Mouse (Mus musculus) left cerebral cortex, postnatal 14 days (tissue): ENCODE measurements at regions not wholly inside any gene's neighbourhood (a gene's known extent, or its start where the extent isn't known, plus 50 kb on each side); places are given as distances from the start of the nearest gene placed in this dataset.
A peak's percentile ranks its signal among the peaks of the same experiment; 100 is the strongest.

Experiments
- DNase-seq, 2 experiments: peaks; one replicate each; pipeline ENCODE4 v3.0.0; 2021 to 2022; ENCODE audit warnings: low spot score in 2 of 2, mixed read lengths in 1 of 2
- intact Hi-C: fragments of 180-260 bp; cut with DNase I; formaldehyde crosslinking; loops from one replicate; pipeline ENCODE4 v1.15.1; 2025

- intact Hi-C loops: no loop called here
- DNase-seq: no peak
Observed at GRCm38 (mm10) chr12:36748345-36748744, 360.0 kb upstream of the Meox2 start.

- intact Hi-C loops: no loop called here
- peak in 1 of 2 experiments; percentile 11 for DNase-seq
Observed at GRCm38 (mm10) chr12:36765315-36766058, 342.9 kb upstream of the Meox2 start.

- intact Hi-C loops: no loop called here
- DNase-seq: no peak
Observed at GRCm38 (mm10) chr12:36766167-36766566, 342.2 kb upstream of the Meox2 start.

- DNase-seq: no peak
- intact Hi-C loops: no loop called here
Observed at GRCm38 (mm10) chr12:36780761-36781160, 327.6 kb upstream of the Meox2 start.

DNA sequence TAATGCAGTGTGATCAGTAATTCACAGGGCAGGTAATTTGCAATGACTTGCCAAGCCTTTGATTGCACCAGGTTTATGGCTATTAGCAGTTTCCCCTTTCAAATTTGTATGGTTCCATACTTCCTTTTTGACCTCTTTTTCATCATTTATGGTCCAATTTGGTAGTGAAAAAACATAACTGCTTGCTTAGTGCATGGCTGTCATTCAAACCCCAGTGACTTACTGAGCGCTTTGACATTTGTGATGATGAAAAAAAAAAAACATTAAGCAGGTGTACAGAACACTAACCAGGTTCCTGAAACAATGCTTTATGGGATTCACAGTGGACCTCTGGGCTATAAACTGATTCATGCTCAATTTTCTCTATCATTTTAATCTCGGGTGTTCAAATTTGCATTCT, 317.5 kb upstream of the Meox2 start:
- intact Hi-C loops: no loop called here

GRCm38 (mm10) chr12:36791430-36791829, 316.9 kb upstream of the Meox2 start:
- intact Hi-C loops: no loop called here

More for the DNA sequence above, 317.5 kb upstream of the Meox2 start:
- DNase-seq: no peak

GRCm38 (mm10) chr12:36792205-36792604, 316.1 kb upstream of the Meox2 start:
- intact Hi-C loops: no loop called here

More at GRCm38 (mm10) chr12:36791430-36791829, 316.9 kb upstream of the Meox2 start:
- DNase-seq: no peak

DNA sequence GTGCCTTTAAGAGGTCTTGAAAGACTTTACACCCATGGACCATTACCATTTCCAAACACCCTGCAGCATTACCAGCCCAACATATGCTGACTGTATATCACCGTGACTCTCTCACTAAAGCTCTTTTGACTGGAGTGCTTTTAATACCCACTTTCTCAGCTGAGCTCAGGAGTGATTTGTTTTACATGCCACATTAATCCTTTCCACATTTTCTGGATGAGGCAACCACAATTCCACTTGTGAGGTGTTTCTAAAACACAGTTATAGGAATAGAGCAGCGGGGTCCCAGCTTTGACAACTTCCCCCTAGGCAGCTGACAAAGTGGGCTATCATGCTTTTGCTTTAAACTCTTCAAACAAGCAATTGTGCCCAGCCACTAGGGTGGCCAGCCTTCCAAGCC, 314.5 kb upstream of the Meox2 start:
- intact Hi-C loops: no loop called here
- DNase-seq: no peak

More at GRCm38 (mm10) chr12:36792205-36792604, 316.1 kb upstream of the Meox2 start:
- DNase-seq: no peak

DNA sequence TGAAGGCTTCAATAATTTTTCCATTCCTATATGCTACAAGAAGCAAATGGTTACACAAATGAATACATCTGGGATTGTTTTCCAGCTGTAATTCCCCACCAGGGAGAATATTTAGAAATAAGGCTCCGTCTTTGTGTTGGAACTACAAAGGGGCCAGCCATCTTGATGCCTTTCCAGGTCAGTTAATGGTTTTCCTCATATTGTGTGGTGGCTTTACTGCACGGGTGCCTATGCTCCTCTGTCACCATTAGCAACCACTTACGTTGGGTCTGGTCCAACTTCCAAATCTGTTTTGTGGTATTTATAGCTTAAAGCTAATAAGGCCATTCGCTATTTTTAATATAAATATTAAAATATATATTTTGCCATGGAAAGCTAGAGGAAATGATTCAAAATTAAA, 312.1 kb upstream of the Meox2 start:
- DNase-seq: no peak
- intact Hi-C loops: no loop called here

GRCm38 (mm10) chr12:36817938-36818337, 290.4 kb upstream of the Meox2 start:
- intact Hi-C loops: no loop called here
- DNase-seq: no peak

DNA sequence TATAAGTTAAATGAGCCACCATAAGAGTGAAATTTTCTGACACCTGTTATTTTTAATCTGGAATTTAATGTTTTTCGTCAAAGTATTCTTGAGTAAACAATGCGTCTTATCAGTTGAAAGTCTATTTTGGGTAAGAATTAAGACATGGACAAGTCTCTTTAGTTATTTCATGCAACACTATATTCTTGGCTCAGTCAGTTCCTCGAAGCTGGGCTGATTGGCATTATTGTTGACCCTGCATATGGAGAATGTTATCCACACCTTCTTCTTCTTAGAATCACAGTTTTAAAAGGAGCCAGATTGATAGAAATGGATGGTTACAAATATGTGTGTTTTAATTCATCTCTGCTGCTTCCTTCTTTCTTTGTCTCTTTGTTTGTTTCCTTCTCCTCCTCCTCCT, 289.5 kb upstream of the Meox2 start:
- intact Hi-C loops: no loop called here
- DNase-seq: no peak

DNA sequence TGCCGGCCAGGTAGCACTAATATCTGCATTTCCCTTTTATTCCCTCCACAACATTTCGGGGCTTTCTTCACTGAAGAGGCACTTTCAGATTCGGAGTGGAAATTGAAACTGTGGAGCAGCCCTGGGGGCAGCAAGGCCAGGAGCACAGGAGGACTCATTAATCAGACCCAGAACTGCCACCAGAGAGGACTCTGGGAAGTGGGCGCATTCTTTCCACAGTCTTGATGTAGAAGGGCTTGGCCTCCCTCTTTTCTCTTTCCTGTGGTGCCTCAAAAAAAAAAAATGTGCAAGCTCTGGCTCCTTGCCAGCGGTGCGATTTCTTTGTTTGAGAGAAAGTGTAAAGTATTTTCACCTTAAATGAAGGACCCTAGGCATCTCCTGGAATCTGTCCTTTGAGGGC, 281.6 kb upstream of the Meox2 start:
- intact Hi-C loops: no loop called here

GRCm38 (mm10) chr12:36831307-36831997, 276.9 kb upstream of the Meox2 start:
- intact Hi-C loops: no loop called here
- DNase-seq: no peak

More for the DNA sequence above, 281.6 kb upstream of the Meox2 start:
- no peak for DNase-seq

DNA sequence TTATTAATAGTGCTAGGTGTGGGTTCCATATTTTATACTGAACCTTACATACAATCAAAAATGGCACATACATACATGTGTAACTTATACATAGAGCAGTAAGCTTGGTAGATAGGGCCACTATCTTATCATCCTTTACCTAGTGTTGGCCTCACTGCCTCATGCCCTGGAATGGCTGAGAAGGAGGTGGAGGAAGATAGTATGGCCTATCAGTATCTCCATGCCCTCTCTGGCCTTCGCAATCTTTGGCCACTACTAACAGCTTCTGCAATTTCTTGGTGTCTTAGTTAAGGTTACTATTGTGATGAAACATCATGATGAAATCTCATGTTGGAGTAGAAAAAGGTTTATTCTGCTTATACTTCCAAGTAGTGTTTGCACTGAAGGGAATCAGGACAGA, 265.4 kb upstream of the Meox2 start:
- intact Hi-C loops: no loop called here
- DNase-seq: no peak

GRCm38 (mm10) chr12:36845130-36845529, 263.2 kb upstream of the Meox2 start:
- no peak for DNase-seq
- intact Hi-C loops: no loop called here

DNA sequence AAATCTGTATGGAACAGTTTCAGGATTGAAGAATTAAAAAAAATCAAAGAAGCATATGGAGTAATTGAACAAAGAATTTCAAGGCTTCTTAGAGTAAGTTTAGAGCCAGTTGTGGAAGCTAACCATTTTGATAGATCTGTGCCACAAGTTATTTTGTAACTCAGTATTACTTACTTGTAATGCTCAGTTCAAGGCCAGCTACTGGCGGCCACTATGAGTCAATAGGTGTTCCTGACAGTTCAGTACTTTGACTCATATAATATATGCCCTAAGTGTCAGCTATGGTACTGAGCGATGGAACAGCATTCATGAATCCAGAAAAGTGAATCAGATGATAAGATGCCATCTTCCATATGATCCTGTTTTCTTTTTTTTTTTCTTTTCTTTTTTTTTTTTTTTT, 259.3 kb upstream of the Meox2 start:
- no peak for DNase-seq
- intact Hi-C loops: no loop called here

- DNase-seq: no peak
- intact Hi-C loops: no loop called here
Observed at GRCm38 (mm10) chr12:36863113-36863512, 245.2 kb upstream of the Meox2 start.

DNA sequence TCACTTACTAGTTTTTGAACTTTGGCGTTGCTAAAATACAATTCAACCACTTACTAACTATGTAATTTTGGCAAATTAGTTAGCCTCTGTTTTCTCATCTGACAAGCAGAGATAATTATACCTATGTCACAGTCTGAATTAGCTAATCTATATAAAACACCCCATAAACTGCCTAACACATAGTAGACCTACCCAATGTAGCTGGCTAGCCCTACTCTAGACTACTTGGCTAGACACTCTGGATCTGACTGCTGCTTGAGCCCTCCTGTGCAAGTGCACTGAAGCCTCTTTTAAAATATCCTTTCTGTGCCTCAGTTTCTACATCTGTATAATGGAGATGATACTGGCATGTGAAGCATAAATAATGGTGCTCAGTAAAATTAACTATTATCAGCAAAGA, 227.6 kb upstream of the Meox2 start:
- intact Hi-C loops: no loop called here
- DNase-seq: no peak

- DNase-seq: peak; percentile 12 to 24
- intact Hi-C loops: no loop called here
Observed at GRCm38 (mm10) chr12:36913364-36913763, 195.0 kb upstream of the Meox2 start.

DNA sequence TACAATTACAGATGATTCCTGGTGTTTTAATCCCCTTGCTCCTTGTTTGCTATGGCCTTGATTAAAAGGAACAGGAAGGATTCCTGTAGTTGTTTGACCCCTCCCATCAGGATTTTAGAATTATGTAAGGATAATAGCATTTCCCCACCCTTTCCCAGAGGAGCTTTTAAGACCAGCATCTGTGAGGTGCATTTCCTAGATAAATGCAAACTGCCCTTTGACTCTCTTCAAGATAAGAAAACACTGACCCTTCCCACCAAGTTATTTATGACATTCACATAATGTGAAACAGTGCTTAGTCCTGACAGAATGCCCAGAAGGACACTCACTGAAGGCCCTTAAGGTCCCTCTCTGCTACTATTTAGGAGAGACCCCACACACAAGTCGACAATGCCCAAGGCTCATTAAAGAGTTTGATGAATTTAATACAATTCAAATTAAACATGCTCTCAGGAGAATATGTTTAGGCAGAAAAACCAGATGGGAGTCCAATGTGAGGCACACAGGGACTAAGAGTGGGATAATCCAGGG, 190.7 kb upstream of the Meox2 start:
- intact Hi-C loops: no loop called here
- DNase-seq: no peak
